Mouse (Mus musculus): ENCODE data around the gene Dok3. TPM values are rescaled to one million over a fixed set of nuclear protein-coding genes. Genes with fewer than 3 reads are reported as not detected.
A peak's percentile ranks its signal among the peaks of the same experiment; 100 is the strongest.

The Dok3 gene
- polyA plus RNA-seq, 1 experiment from 2014 or later = 20.2 TPM

GRCm38 (mm10) chr13:55473961-55474360 is 55.1 kb downstream of the Dok3 start:
- ATAC-seq (no peak), DNase-seq (no peak)
- WGBS (ENCODE audit: insufficient replicate concordance) = 66% methylated on average over 11 of the region's 11 CpGs
- no peaks in the 10 kb centered on the region for H3K36me3 ChIP-seq (replicated peaks; ENCODE audit: insufficient read depth, low read length)
- no peak overlapping the region for H3K27ac ChIP-seq (ENCODE audit: low read depth)
- no peak overlapping the region for H3K4me3 ChIP-seq (ENCODE audit: low read depth, low read length)
- H3K4me1 ChIP-seq (ENCODE audit: insufficient read depth) = peaks cover 28% of the 10 kb centered on the region
- H3K9me3 ChIP-seq (ENCODE audit: low read length) = no peaks in the 10 kb centered on the region
- TF ChIP-seq CTCF (IDR thresholded peaks at IDR 0.05; ENCODE audit: low read depth) = peak; percentile 18; the same call in 1 of the 2 replicates
- TF ChIP-seq EP300 (IDR thresholded peaks at IDR 0.05; ENCODE audit: low read depth) = no peak
- H3K9ac ChIP-seq (replicated peaks) = no peak overlapping the region
- H3K27me3 ChIP-seq (ENCODE audit: insufficient read depth, low read length) = peaks cover 46% of the 10 kb centered on the region
- no peak overlapping the region for H3K4me2 ChIP-seq (ENCODE audit: low read depth, low read length)

Small RNA genes within 50 kb of the gene (microRNA-seq; reads per million reads assigned to microRNA genes)
- gene Mir6944 (1.2 reads per million), gene Mir6945 (2.0 reads per million)

Other genes with a start within 250 kb of the Dok3 start
- gene Prelid1, start 208.8 kb downstream of the Dok3 start, polyA plus RNA-seq (2015; fragmentation: Nextera tagmentation; extraction: Ambion mirVana) = 196 and 213 TPM in 2 replicates
- gene Rab24, start 207.3 kb downstream of the Dok3 start, polyA plus RNA-seq (2015; fragmentation: Nextera tagmentation; extraction: Ambion mirVana) = 38.7 and 39.6 TPM in 2 replicates
- gene Mxd3, start 199.5 kb downstream of the Dok3 start, polyA plus RNA-seq (2015; fragmentation: Nextera tagmentation; extraction: Ambion mirVana) = 14.0 and 15.9 TPM in 2 replicates
- gene Lman2, start 166.5 kb downstream of the Dok3 start, polyA plus RNA-seq (2015; fragmentation: Nextera tagmentation; extraction: Ambion mirVana) = 50.5 and 56.0 TPM in 2 replicates
- 2.8 and 3.1 TPM in 2 replicates for gene Rgs14, start 159.6 kb downstream of the Dok3 start, polyA plus RNA-seq (2015; fragmentation: Nextera tagmentation; extraction: Ambion mirVana)
- not detected in 2 replicates for gene Slc34a1, start 131.1 kb downstream of the Dok3 start, polyA plus RNA-seq (2015; fragmentation: Nextera tagmentation; extraction: Ambion mirVana)
- not detected in 2 replicates for gene Pfn3, start 114.1 kb downstream of the Dok3 start, polyA plus RNA-seq (2015; fragmentation: Nextera tagmentation; extraction: Ambion mirVana)
- gene F12, start 102.5 kb downstream of the Dok3 start, polyA plus RNA-seq (2015; fragmentation: Nextera tagmentation; extraction: Ambion mirVana) = 403 and 418 TPM in 2 replicates
- 15.9 and 16.7 TPM in 2 replicates for gene Grk6, start 84.2 kb downstream of the Dok3 start, polyA plus RNA-seq (2015; fragmentation: Nextera tagmentation; extraction: Ambion mirVana)
- gene Prr7, start 65.0 kb downstream of the Dok3 start, polyA plus RNA-seq (2015; fragmentation: Nextera tagmentation; extraction: Ambion mirVana) = not detected in 2 replicates
- 4.1 and 4.2 TPM in 2 replicates for gene Dbn1, start 41.2 kb downstream of the Dok3 start, polyA plus RNA-seq (2015; fragmentation: Nextera tagmentation; extraction: Ambion mirVana)
- gene Pdlim7, start 15.6 kb downstream of the Dok3 start, polyA plus RNA-seq (2015; fragmentation: Nextera tagmentation; extraction: Ambion mirVana) = 15.9 and 17.0 TPM in 2 replicates
- 17.0 and 17.2 TPM in 2 replicates for gene Ddx41, start 7.4 kb upstream of the Dok3 start, polyA plus RNA-seq (2015; fragmentation: Nextera tagmentation; extraction: Ambion mirVana)
- 5.0 and 5.3 TPM in 2 replicates for gene Fam193b, start 41.8 kb upstream of the Dok3 start, polyA plus RNA-seq (2015; fragmentation: Nextera tagmentation; extraction: Ambion mirVana)
- 45.1 and 46.6 TPM in 2 replicates for gene Tmed9, start 44.4 kb upstream of the Dok3 start, polyA plus RNA-seq (2015; fragmentation: Nextera tagmentation; extraction: Ambion mirVana)
- 5.4 and 6.4 TPM in 2 replicates for gene B4galt7, start 70.6 kb upstream of the Dok3 start, polyA plus RNA-seq (2015; fragmentation: Nextera tagmentation; extraction: Ambion mirVana)
- gene Caml, start 93.7 kb upstream of the Dok3 start, polyA plus RNA-seq (2015; fragmentation: Nextera tagmentation; extraction: Ambion mirVana) = 16.2 and 16.7 TPM in 2 replicates
- 9.8 and 11.7 TPM in 2 replicates for gene Ddx46, start 105.7 kb upstream of the Dok3 start, polyA plus RNA-seq (2015; fragmentation: Nextera tagmentation; extraction: Ambion mirVana)
- 8.6 and 9.0 TPM in 2 replicates for gene B230219D22Rik, start 163.8 kb upstream of the Dok3 start, polyA plus RNA-seq (2015; fragmentation: Nextera tagmentation; extraction: Ambion mirVana)
- 42.3 and 44.9 TPM in 2 replicates for gene Txndc15, start 185.4 kb upstream of the Dok3 start, polyA plus RNA-seq (2015; fragmentation: Nextera tagmentation; extraction: Ambion mirVana)
- 49.2 and 52.7 TPM in 2 replicates for gene Pcbd2, start 198.1 kb upstream of the Dok3 start, polyA plus RNA-seq (2015; fragmentation: Nextera tagmentation; extraction: Ambion mirVana)

Measured in liver, postnatal 0 days (tissue).